Mouse (Mus musculus) midbrain, postnatal 0 days (tissue): ENCODE measurements around the gene Dthd1. TPM values are rescaled to one million over a fixed set of nuclear protein-coding genes. Genes with fewer than 3 reads are reported as not detected.

Experiments used
- ATAC-seq: fragments of 200-750 bp; cut with Nextera tagmentation; 2 replicates; pipeline ENCODE4 v1.8.0; 2017; ENCODE audit warnings: moderate number of reproducible peaks, mild to moderate bottlenecking, moderate TSS enrichment, moderate library complexity; ENCODE audit not compliant: low FRiP score
- DNase-seq: peaks from one replicate; pipeline ENCODE4 v3.0.0-alpha.2; 2015; ENCODE audit warnings: low spot score
- H3K27ac ChIP-seq: fragments of 300-500 bp; sonication (generic); 2 replicates; pipeline ENCODE4 v1.5.1; 2014; ENCODE audit warnings: low read depth, mild to moderate bottlenecking, low read length, mixed read lengths
- H3K27me3 ChIP-seq: fragments of 300-500 bp; sonication (generic); 2 replicates; pipeline ENCODE4 v1.6.1; 2014; ENCODE audit warnings: low read length, control low read depth, mixed read lengths; ENCODE audit not compliant: insufficient read depth
- H3K36me3 ChIP-seq: fragments of 300-500 bp; sonication (generic); 2 replicates; pipeline ENCODE4 v1.6.1; 2014; ENCODE audit warnings: low read length, control low read depth, mixed read lengths; ENCODE audit not compliant: insufficient read depth
- H3K4me1 ChIP-seq: fragments of 300-500 bp; sonication (generic); 2 replicates; pipeline ENCODE4 v1.6.1; 2014; ENCODE audit warnings: mild to moderate bottlenecking, control low read depth, antibody characterized with exemption, low read length, mixed read lengths; ENCODE audit not compliant: insufficient read depth
- H3K4me2 ChIP-seq: fragments of 300-500 bp; sonication (generic); 2 replicates; pipeline ENCODE4 v1.6.1; 2014; ENCODE audit warnings: low read depth, mild to moderate bottlenecking, low read length, mixed read lengths; ENCODE audit not compliant: poor library complexity, severe bottlenecking
- H3K4me3 ChIP-seq: fragments of 300-500 bp; sonication (generic); 2 replicates; pipeline ENCODE4 v1.5.1; 2014; ENCODE audit warnings: low read depth, mild to moderate bottlenecking, low read length, moderate library complexity
- H3K9ac ChIP-seq: fragments of 300-500 bp; sonication (generic); replicated peaks from 2 replicates; pipeline ENCODE4 v1.6.1; 2014; ENCODE audit warnings: mild to moderate bottlenecking, low read length, moderate library complexity, mixed read lengths; ENCODE audit not compliant: poor library complexity, severe bottlenecking
- H3K9me3 ChIP-seq: fragments of 300-500 bp; sonication (generic); 2 replicates; pipeline ENCODE4 v1.6.1; 2016; ENCODE audit warnings: low read length, control low read depth
- CTCF ChIP-seq: IDR thresholded peaks from 2 replicates; pipeline ENCODE4 v1.5.1; 2016; ENCODE audit warnings: antibody characterized with exemption, mild to moderate bottlenecking
- WGBS: fragments of 180-500 bp; shearing (Covaris S2); extraction: QIAGEN DNeasy Blood & Tissue Kit; methylation state at CpG from one replicate; pipeline ENCODE4 v1.1.7; 2014; 5-methylcytosine and 5-hydroxymethylcytosine counted together
- polyA plus RNA-seq: library from polyadenylated mRNA; unstranded; fragments of >200 nt; fragmentation: Nextera tagmentation; extraction: Ambion mirVana; gene quantifications from 2 replicates; pipeline ENCODE4 v1.2.1, GENCODE M21; 2015
- total RNA-seq: library from RNA; depleted of rRNA; stranded (reverse); fragments of >200 nt; gene quantifications from 2 replicates; pipeline ENCODE4 v1.2.3, GENCODE M21; 2014

Gene Dthd1
- total and polyA plus RNA-seq, 2 experiments from 2014 or later, result 0.11 TPM; not detected in 1

DNA sequence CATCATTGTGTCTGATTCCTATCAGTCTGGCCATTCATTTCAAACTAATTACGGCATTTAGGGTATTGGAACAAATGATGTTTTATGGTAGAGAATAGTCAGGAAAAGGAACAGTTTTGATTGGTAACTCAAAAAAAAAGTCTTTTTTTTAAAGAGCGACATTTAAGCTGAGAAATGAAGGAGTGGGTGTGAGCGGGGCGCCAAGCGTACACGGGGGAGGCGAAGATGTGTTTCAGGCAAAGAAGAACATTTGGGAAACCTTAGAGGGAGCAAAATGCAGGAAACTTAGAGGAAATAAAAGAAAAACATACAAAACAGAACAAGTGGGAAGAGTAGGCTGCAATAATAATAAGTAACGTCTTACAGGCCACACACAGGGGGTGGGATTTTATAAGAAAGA, 35.8 kb upstream of the Dthd1 start:
- 90% methylated on average over 8 of the region's 8 CpGs for WGBS
- H3K4me3 ChIP-seq, result no peak overlapping the region
- H3K9ac ChIP-seq, result no peak overlapping the region
- DNase-seq (no peak), ATAC-seq (no peak)
- H3K4me1 ChIP-seq, result no peaks in the 10 kb centered on the region
- H3K9me3 ChIP-seq, result no peaks in the 10 kb centered on the region
- no peaks in the 10 kb centered on the region for H3K36me3 ChIP-seq
- H3K27ac ChIP-seq, result no peak overlapping the region
- no peaks in the 10 kb centered on the region for H3K27me3 ChIP-seq
- TF ChIP-seq CTCF, result no peak
- no peak overlapping the region for H3K4me2 ChIP-seq

DNA sequence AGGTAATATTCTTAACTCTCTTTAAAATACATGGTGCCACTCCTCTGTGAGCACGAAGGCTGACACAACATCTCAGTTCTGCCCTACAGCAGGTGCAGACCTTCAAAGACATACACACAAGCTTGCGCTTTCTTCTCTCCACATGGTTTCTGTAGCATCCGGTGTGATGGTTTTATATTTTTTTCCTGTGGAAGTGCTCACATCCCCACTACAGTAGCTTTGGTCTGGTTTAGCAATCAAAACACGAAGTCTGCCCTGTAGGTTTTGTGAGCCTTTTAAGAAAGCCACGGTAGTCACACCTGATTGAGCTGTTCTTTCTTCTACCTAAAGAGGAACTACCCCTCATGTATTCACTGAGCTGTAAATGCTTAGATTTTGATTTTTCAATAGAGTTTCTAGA, 34.9 kb upstream of the Dthd1 start:
- Histone ChIP-seq H3K9me3 (no peaks in the 10 kb centered on the region), H3K36me3 (no peaks in the 10 kb centered on the region), H3K4me2 (no peak overlapping the region), H3K9ac (no peak overlapping the region), H3K4me1 (no peaks in the 10 kb centered on the region), H3K4me3 (no peak overlapping the region), H3K27me3 (no peaks in the 10 kb centered on the region), H3K27ac (no peak overlapping the region)
- DNase-seq (no peak), ATAC-seq (no peak)
- WGBS, result 39% methylated on average over 5 of the region's 5 CpGs
- TF ChIP-seq CTCF, result no peak

DNA sequence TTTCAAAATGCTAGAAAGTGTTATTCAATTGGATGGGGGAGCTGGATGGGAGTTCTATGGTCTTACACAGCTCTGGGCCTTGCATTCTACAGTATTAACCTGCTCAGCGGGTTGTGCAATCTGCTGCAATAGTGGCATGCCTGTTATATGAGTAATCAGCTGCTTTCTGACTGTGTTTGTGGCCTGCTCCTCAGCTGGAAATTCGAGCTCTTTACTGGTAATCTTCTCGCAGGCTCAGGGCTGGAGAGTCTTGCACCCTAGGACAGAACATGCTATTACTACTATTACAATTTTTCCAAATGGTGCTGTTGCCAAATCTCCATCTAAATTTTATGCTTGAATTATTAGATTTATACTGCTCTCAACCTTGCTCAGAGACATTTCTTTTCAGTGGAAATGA, 26.8 kb upstream of the Dthd1 start:
- ATAC-seq, result no peak
- 86% methylated on average over 3 of the region's 3 CpGs for WGBS
- no peak for DNase-seq

DNA sequence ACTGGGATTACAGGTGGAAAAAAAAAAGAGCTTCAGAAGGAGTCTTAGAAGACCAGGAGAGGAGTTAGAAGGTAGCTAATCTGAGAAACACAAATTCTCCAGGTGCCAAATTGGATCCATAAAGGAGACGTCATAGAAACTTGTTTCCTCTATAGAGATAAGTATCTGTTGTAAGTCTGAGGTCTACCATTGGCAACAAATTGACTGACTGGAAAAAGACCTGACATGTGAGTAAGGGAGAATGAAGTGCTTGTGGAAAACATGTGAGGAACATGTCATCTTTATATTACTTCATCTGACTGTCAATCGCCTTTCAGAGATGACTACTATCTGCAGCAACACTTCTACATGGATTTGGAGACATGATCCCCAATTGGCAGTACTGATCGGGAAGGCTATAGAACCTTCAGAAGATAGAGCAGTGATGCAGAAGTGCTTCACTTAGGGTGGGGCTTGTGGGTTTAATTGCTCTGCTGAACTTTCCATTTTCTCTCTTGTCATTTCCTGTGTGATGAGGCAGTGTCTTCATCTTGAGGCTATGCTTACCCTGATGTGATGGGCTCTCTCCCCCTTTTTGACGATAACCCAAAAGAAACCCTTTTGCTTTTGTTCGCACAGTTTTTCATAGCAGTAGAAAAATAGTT, 22.6 kb upstream of the Dthd1 start:
- Histone ChIP-seq H3K9ac (no peak overlapping the region), H3K4me3 (no peak overlapping the region), H3K27ac (no peak overlapping the region), H3K36me3 (no peaks in the 10 kb centered on the region), H3K4me1 (no peaks in the 10 kb centered on the region), H3K9me3 (no peaks in the 10 kb centered on the region), H3K27me3 (no peaks in the 10 kb centered on the region), H3K4me2 (no peak overlapping the region)
- TF ChIP-seq CTCF, result no peak
- DNase-seq (no peak), ATAC-seq (no peak)
- WGBS, result 96% methylated on average over 5 of the region's 5 CpGs

More for the DNA sequence above, 26.8 kb upstream of the Dthd1 start:
- Histone ChIP-seq H3K9me3 (no peaks in the 10 kb centered on the region), H3K27me3 (no peaks in the 10 kb centered on the region), H3K9ac (no peak overlapping the region), H3K27ac (no peak overlapping the region), H3K36me3 (no peaks in the 10 kb centered on the region), H3K4me1 (no peaks in the 10 kb centered on the region), H3K4me3 (no peak overlapping the region), H3K4me2 (no peak overlapping the region)
- TF ChIP-seq CTCF, result no peak

DNA sequence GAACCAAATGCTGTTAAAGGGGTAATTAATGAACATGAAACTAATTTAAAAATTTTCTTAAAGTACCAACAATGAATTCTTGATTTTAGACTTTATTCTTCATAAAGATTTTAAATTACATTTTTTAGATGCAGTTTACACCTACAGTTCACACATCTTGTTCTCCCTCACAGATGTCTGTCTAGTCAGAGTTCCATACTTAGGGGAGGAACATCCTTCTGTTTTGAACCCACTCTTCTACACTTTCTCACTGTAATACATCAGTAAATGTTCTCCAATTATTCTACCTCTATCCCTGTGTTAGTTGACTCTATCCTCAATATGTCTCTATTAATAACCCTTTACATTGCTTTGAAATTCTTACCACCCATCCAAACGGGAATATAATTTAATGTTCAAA, 20.8 kb upstream of the Dthd1 start:
- no peak for DNase-seq
- Histone ChIP-seq H3K4me1 (no peaks in the 10 kb centered on the region), H3K9ac (no peak overlapping the region), H3K4me3 (no peak overlapping the region), H3K36me3 (no peaks in the 10 kb centered on the region), H3K9me3 (no peaks in the 10 kb centered on the region), H3K4me2 (no peak overlapping the region), H3K27ac (no peak overlapping the region), H3K27me3 (no peaks in the 10 kb centered on the region)
- no peak for TF ChIP-seq CTCF
- ATAC-seq, result no peak
- WGBS, result 87% methylated on average over 1 of the region's 1 CpGs

DNA sequence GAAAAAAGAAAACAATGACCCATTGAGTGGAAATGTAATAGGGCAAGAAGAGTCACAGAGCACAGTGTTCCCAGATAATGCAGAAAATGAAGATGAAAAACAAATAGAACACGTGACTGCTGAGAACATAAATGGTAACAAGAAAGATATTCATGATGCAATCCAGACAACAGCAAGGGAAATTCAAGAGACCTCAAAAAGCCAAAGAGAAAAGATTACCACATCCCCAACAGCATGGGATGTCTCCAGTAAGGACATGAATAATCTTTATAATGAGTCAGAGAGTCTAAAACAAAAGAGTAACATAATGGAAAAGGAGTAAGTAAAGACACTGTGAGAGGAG, 420 bp downstream of the Dthd1 start:
- DNase-seq (no peak), ATAC-seq (peak; percentile 27; the same call in 1 of the 2 replicates)
- Histone ChIP-seq H3K27me3 (no peaks in the 10 kb centered on the region), H3K4me2 (no peak overlapping the region), H3K27ac (peak overlapping the region; percentile 57), H3K9ac (no peak overlapping the region), H3K4me1 (no peaks in the 10 kb centered on the region), H3K9me3 (no peaks in the 10 kb centered on the region), H3K4me3 (no peak overlapping the region), H3K36me3 (no peaks in the 10 kb centered on the region)
- no peak for TF ChIP-seq CTCF
- WGBS, result 35% methylated on average over 1 of the region's 1 CpGs
